Mouse (Mus musculus) heart, adult 18-20 months (tissue): Measurements from ENCODE around the gene Cab39. TPM values are rescaled to one million over a fixed set of nuclear protein-coding genes. Genes with fewer than 3 reads are reported as not detected.

Experiments used
- DNase-seq, 2 experiments: peaks; one replicate each; pipeline ENCODE4 v3.0.0; 2021 to 2022; ENCODE audit warnings: mixed read lengths in 1 of 2
- long read RNA-seq, 2 experiments: library from polyadenylated mRNA; stranded (forward); transcript quantifications; one replicate each; pipeline ENCODE4 v2.0.0; 2021
- total RNA-seq, 2 experiments: library from RNA; stranded (reverse); gene quantifications; 2 replicates each; pipeline ENCODE4 v1.2.3; 2021

Cab39 gene
- total RNA-seq, result 100 to 1,000 TPM; 118 to 119 TPM
- long read RNA-seq, experiment 1, transcript Cab39-202 (9 exons, 3,805 nt), result major isoform, 57 of 74 reads
- long read RNA-seq, experiment 1, partial matches to known transcripts, result 10 of 74 reads
- long read RNA-seq, experiment 1, other reads (novel, unspliced or antisense), result 7 of 74 reads
- long read RNA-seq, experiment 2, transcript Cab39-202 (9 exons, 3,805 nt), result major isoform, 21 of 34 reads
- long read RNA-seq, experiment 2, partial matches to known transcripts, result 3 of 34 reads
- long read RNA-seq, experiment 2, other reads (novel, unspliced or antisense), result 10 of 34 reads

DNA sequence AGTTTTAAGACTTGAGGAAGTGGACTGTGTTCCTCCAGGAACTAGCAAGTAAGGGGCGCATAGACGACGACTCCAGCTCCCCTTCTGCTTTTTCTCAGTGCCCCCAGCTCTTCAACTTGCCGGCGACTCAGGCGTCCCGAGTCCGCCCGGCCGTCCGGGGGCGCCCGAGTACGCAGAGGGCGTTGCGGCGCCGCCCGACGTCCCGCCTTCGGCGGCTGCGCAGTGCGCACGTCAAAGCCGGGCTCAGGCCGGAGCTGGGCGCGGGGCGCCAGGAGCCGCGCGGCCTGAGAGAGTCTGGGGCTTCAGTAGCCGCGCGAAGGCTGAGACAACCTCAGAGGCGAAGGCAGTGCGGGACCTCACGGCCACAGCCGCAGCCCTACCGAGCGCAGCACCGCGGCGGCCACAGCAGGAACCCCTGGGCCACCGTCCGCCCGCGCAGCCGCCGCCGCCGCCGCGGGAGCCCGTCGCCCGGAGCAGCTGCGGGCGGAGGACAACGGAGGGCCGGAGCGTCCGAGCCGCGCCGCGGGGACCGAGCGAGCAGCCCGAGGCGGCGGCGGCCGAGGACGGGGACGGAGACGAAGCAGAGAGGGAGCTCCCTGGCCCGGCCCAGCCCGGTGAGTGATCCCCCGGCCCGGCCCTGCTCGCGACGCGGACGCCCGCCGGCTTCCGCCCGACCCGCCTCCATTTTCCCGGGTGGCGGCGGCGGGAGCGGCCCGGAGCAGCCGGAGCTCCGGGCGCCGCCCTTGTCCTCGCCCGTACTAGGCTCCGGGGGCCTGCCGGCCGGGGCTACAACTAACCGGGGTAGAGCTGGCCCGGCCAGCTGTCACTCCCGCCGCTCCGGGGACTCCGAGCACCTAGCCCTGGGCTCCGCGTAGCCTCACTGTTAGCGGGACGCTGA is at the start of gene Cab39:
Cab39 (plus strand) TSS at position 234 of the 898 bp plus-strand sequence.
- DNase-seq, result peak; percentile 91 to 92

DNA sequence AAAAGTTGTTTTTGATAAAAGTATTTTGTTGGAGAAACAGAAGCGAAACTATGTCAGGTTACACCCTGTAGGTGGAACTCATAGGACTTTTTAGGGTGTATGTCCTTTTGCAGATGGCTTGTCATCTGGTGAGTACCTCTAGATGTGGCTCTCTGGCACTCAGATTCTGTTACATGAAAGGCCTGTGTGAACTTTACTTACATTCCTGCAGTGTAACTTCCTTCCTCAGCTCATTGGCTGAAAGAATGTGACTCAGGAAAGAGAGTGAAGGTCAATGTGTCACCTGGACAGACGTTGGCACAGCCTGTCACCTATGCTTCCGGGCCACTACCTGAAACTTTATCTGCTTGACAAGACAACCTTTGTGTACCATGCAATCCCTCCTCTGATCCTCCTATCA is 48.7 kb upstream of the Cab39 start:
- no peak for DNase-seq

DNA sequence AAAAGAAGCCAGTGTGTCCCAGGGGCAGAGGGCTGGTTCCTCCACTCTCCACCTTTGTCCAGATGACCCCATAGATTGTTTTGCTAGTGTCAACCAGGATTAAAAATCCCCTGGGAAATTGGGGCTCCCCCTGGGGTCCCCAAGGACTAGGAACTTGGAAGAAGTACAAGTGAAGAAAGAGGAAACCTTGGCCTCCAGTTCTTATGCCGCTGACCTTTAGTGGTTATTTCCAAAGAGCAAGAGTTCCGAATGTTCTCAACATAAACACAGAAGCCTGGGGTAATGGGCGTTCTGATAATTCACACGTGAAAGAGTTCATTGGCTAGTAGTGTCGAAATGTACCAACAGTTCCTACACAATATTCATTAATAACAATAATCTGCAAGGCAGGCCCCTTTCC is 46.7 kb upstream of the Cab39 start:
- DNase-seq, result no peak

DNA sequence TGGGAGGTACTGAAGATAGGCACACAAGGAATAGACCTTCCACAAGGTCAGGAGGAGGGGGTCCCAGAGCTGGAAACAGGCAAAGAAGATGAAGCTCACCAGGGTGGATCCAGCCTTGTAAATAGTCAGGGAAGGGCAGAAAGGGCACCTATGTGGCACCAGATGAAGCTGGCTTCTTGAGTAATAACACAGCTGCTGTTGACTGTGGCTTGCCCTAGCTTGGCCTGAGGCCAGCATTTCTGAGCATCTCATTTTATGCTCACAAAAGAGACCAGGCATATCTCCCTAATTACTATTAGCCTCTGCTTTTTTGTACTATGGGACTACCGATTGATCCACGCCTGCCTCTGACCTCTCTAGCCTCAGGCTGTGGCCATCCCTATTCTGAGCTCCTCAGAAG is 43.4 kb upstream of the Cab39 start:
- no peak for DNase-seq

DNA sequence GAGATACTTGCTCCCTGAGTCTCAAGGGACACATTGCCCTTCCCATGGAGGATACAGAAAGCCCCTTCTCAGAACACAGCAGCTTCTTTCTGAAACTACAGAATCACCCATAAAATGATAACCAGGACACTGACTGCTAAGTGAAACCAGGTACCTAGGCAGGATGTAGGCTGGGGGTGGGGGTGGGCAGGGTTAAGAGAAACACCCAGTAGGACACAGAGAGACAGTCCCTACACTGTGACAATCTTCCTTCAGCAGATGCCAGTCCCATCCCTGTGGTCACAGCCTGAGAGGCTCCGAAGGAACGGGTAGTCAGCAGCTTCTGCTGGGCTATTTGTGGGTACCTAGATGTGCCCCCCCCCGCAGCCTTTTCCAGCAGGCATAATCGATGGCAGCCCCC is 42.6 kb upstream of the Cab39 start:
- no peak for DNase-seq

DNA sequence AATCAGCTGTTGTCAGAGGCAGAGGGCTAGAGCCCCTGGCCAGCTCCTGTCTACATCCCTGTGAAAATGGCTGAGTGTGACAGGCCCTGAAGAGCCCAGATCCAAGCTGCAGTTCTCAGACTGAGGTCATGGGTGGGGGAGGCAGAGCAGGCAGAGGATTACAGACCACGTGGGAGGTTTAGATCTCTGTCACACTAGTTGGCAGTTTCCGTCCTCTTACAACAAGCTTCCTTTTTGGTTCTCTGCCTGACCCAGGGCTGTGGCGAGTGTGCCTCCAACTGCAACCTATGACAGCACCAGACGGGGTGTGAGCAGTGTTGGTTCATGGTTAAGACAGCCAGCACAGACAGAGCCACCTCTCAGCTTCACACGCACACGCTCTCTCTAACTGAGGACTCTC is 41.7 kb upstream of the Cab39 start:
- DNase-seq, result peak; percentile 43 to 68

DNA sequence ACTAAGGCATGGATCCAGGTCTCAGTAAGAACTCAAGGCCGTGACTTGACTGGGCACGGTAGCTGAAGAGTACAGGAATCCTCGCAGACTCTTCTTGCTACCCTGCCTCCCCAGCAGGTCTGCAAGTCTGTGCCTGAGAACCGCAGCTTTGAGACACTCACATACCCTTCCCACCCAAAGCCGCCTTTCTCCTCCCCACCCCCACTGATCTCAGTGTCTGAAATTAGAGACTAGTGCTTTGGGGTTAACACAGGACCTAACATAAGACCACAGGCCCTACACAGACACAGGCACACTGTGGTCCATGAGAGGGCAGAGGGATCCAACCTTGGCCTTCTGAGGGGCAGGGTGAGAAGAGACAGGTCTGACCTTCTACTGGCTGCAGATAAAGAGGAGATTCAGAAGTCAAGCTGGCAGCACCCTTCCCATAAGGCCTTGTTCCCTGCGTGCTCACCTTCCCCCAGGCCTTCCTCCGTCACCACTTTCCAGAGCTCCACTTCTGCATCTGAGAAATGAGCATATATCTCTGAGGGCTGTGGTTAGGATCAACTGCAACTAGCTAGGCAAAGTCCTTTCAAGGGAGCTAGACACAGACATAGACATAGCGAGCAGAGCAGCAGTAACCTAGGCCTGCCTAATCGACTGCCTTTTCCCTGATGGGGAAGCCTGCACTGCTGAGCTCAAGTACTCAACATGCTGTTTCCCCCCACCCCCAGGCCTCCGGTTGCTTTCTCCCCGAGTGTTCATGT is 41.1 kb upstream of the Cab39 start:
- no peak for DNase-seq

DNA sequence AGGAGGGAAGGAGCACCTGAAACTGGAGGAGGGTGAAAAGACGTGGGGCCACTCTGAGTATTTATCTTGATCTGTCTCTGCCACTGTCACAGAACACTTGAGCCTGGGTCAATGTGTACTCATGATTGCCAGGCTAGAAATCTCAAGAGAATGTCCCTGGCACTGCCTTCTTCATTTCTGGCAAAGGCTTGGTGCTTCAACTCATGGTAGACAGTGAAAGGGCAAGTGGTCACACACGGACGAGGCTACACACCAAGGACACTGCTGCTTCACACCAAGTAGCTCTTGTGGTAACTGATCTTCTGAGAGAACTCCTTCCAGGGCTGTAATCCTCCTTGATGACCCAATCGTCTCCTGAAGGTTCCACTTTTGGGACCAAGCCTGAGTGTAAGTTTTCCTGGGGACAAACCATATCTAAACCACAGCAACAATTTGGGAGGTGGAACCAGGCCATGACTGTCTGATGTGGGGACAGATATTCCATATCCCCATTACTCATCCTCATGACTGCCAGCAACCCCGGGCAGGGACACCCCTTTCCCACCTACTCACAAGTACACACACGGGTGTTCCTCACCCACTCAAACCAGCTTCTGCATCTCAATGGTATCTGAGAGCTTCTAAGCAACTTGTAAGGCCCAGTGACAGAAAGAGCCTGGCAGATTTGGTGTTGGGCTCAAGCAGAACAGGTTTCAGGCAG is 35.6 kb upstream of the Cab39 start:
- DNase-seq, result no peak

DNA sequence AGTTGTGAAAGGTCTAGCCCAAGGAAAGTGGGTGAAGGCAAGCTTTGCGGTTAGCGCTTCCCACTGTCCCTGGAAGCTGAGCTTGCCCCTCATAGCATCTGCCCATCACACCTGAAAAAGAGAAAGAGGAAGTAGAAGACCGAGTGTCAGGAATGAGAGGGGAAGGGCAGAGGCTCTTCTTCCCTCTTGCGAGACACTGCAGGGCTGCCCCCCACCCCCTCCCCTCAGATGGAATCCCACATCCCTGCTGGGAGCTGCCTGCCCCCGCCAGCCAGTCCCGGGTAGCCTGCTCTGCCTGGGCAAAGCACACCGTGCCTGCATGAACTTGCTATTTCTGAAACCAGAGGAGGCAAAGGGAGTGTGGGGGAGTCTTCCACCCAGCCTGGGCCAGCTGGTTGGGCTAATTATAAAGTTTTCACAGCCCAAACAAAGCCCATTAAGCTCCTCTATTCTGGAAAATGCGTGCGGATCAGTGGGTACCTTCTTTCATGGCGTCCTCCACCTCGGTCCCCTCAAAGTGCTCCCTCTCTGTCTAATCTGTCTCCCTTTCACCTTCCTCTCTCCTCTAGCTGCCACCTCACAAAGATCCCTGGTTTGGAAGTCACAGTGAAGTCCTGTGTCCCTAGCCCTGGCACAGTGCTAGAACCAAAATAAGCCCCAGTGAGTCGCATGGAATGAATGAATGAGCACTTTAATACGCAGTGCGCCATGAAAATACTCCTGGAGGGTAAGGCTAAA is 34.8 kb upstream of the Cab39 start:
- DNase-seq, result peak; percentile 27 to 56

DNA sequence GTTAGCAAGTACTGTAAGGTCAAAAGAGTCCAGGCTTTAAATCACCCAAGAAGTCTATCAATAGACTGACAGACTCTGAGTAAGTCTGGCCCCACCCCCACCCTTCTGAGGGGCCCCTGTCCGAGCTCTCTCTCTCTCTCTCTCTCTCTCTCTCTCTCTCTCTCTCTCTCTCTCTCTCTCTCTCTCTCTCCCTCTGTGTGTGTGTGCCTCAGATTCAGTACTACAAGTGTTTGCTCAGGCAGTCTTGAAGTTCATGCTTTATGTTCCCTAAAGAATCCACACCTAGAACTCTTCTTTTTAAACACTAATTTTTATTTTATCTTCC is 34.3 kb upstream of the Cab39 start:
- no peak for DNase-seq

DNA sequence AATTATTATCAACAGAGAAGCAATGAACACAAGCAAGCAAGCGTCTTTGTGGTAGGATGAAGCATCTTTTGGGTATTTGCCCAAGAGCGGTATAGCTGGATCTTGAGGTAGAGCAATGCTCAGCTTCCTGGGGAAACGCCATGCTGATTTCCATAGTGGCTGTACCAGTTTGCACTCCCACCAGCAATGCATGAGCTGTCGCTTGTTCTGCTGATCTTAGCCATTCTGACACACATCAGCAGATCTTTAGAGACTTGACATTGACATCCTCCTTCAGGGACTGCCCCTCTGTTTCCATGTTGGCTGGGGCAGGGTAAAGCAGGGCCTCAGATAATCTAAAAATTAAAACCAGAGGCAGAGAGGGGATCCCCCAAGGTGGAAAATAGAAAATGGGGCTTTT is 31.6 kb upstream of the Cab39 start:
- DNase-seq, result no peak

DNA sequence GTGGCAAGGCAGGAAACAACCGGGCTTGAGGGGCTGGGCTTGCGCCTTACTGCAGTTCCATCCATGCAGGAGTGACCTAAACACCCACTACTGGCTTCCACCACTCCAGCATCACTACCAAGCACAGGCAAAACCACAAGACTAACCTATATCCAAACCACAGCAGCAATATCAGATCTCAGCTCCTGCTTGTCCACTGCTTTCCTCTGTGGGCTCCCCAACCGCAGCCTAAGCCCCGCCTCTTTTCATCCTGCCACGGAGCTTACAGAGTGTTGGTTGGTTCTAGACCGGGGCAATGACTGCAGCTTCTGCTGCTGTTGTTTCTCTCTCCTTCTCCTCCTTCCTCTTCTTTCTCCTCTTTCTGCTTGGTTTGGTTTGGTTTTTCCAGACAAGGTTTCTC is 29.9 kb upstream of the Cab39 start:
- no peak for DNase-seq

DNA sequence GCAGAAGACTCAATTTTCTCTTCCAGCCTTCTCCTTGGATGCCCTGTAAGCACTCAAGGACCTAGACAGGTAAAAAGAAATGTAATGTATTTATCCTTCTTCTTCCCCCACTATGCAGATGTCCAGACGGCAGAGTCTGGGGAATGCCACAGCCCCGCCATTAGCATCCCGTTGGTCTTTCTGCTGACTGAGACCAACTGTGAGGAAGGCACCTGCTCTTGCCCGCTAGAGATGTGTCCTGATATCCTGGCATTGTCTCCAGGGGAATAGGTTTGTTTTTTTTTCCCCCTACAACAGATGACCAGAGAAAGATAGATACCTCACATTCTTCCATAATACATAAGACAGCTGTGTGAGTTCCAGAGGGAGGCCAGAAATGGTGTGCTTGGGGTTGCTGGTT is 28.9 kb upstream of the Cab39 start:
- no peak for DNase-seq

DNA sequence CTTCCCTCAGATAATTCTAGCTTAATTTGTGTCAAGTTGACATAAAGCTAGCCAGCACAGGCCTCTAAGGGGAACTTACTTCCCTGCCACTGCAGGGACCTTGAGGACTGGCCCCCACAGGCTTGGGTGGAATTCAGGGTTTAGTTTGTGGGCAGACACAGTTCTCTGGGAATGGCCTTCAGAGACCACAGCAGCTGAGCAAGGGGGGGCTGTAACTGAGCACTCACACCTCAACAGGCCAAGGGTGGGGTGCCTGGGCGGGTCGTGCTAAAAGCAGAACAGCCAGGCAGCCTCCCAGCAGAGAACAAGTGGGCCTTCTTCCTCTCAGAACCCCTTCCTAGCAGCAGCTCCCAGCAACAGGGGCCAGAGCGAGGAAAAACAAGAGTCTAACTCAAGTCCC is 27.1 kb upstream of the Cab39 start:
- no peak for DNase-seq

DNA sequence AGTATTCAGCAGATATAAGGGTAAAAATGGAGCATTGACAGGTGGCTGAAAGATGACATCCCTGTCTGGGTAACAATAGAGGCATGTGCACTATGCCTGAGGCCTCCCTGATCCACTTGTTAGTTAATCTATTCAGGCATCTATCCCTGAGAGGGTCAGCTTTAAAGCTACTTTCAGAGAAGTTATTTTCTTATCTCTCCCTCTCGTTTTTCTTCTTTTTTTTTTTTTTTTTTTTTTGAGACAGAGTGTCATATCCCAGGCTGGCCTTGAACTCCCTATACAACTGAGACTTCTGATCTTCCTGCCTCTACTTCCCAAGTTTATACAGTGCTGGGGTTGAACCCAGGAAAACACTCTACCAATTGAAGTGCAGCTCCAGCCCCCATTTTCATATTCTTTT is 25.5 kb upstream of the Cab39 start:
- no peak for DNase-seq

DNA sequence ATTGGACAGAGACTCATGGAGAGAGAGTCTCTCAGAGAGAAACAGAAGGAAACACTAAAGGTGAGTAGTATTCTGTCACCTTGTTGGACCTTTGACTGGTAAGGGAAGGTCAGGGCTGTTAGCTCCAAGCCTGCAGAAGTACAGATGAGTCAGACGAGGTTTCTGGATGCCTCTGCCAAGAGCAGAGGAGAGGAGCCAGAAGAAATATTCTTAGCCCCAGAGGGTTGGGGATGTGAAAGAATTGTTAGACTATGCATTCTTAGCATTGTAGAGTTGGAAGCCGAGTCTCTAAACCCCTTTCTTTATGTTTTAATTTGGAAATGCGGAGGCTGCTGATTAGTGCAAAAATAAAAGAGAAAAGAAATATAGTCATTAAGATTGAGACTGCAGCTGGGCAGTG is 21.3 kb upstream of the Cab39 start:
- peak; percentile 23 to 32 for DNase-seq

DNA sequence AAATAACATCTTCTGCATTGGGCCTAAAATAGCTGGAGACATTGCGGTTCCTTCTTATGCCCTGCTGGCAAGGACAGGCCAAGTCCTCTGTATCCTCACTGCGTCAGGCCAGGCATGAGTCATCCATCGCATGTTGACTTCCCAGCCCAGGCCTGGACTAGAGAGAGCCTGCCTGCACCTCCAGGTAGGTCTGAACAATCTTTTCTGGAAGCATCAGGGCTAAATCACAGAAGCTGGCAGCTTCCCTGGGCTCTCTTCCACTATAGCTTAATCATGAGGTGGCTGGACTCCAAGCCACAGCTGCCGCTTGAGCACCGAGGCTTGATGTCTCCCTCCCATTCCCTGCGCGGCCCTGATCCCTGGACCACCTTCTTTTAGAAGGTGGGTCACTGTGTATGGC is 18.1 kb upstream of the Cab39 start:
- peak; percentile 36 to 56 for DNase-seq

DNA sequence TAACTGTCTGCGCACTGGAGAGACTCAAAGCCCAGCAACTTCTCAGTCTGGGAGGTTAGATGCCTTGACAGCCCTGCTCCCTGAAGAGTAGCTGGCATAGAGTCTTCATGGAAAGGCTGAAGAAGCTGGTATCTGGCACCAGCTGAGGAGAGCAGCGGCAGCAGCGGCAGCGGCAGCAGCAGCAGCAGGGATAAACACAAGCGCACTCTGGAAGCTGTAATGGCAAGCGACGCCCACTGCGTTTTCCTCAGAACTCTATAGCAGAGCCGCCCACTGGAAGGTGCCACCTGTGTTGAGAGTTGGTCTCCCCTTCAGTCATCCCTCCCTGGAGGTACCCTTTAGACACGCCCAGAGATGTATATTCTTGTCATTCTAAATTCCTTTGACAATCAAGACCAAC is 17.1 kb upstream of the Cab39 start:
- DNase-seq, result no peak

DNA sequence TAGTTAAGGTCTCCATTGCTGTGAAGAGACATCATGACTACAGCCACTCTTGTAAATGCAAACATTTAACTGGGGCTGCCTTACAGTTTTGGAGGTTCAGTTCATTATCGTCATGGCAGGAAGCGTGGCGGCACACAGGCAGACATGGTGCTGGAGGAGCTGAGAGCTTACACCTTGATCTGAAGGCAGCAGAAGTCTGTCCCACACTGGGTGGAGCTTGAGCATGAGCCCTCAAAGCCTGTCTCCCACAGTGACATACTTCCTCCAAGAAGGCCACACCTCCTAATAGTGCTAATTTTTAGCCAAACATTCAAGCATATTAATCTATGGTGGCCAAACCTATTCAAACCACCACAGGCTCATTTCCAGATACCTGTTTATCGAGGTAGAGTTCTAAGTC is 14.8 kb upstream of the Cab39 start, which contains the start of gene A630001G21Rik:
A630001G21Rik (minus strand) TSS at position 208 of the 400 bp plus-strand sequence.
- no peak for DNase-seq

DNA sequence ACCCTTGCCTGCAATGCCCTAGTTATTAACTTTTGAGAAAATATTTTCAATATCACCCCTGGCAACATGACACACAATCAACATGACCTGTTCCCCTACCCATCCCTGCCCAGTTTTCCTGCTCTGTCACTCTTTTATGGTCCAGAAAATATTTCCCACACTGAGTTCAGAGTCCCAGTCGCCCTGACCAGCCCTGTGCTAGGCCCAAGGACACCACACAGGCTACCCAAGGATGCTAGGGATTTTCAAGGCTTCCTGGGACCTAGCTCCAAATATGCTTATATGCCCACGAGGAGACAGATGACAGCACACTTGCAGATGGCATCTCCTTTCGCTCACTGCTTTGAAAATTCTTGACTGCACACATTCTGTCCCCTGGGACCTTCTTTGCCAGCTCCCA is 14.2 kb upstream of the Cab39 start:
- DNase-seq, result no peak

DNA sequence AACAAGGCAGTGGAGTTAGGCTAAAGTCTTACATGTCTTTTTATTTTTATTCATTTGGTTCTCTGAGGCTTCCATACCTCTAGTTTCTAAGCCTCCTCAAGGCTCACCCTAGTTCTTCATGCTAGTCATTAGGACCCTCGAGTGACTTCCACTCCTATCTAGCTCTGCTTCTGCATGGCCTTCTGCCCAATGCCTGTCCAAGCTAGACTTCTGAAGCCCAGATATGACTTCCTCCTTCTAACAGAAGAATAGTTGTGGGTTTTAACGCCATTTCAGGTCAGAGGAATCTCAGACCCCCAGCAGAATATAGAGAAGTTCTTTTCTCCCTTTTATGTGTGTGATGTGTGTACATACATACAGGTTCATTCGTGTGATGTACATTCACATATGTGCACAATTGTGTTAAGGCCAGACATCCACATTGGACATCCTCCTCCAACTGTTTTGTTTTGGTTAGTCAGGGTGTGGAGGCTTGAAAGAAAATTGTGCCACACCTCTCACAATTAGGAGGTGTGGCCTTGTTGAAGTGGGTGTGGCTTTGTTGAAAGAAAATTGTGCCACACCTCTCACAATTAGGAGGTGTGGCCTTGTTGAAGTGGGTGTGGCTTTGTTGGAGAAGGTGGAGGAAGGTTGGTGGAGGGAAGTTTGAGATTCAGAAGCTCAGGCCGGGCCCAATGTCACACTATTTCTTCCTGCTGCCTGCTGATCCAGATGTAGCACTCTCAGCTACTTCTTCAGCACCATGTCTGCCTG is 13.6 kb upstream of the Cab39 start:
- no peak for DNase-seq
